Mouse (Mus musculus): Measurements from ENCODE around the gene Ckap2l. TPM values are rescaled to one million over a fixed set of nuclear protein-coding genes. Genes with fewer than 3 reads are reported as not detected.

The Ckap2l gene
- polyA plus RNA-seq, 1 experiment from 2014 or later, result 65.9 TPM

DNA sequence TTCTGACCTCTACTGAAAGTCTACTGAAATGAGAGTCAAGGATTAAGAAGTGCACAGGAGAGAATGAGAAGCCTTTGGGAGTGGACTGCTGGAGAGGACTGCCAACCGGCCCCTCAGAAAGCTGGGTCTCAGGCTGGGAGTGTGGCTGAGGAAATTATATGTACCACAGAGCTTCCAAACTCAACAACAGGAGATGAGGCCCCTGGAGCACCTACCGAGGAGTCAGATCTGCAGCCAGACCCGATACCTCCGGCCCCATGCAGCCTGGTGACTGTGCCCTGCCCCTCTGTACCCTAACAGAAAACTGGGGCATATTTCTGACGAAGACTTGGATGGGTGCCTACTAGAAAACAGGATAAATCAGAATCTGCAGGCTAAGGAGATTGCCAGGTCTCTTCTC, 23.2 kb downstream of the Ckap2l start:
- no peak for DNase-seq (ENCODE audit: low spot score)
- H3K36me3 ChIP-seq (ENCODE audit: control insufficient read depth, insufficient read depth, low read length), result peaks cover 17% of the 10 kb centered on the region
- H3K27me3 ChIP-seq (ENCODE audit: control insufficient read depth, insufficient read depth, low read length), result no peaks in the 10 kb centered on the region
- 95% methylated on average over 5 of the region's 5 CpGs for WGBS
- no peak overlapping the region for H3K4me2 ChIP-seq (replicated peaks; ENCODE audit: low read depth, low read length)
- H3K4me1 ChIP-seq (replicated peaks; ENCODE audit: control insufficient read depth, insufficient read depth, low read length), result no peaks in the 10 kb centered on the region
- no peak overlapping the region for H3K9ac ChIP-seq (ENCODE audit: low read depth, low read length)
- ATAC-seq (ENCODE audit: low FRiP score), result no peak
- no peak overlapping the region for H3K4me3 ChIP-seq (ENCODE audit: low read depth, low read length)
- H3K27ac ChIP-seq (ENCODE audit: low read depth, low read length), result no peak overlapping the region
- H3K9me3 ChIP-seq (ENCODE audit: control insufficient read depth, low read length), result no peaks in the 10 kb centered on the region

DNA sequence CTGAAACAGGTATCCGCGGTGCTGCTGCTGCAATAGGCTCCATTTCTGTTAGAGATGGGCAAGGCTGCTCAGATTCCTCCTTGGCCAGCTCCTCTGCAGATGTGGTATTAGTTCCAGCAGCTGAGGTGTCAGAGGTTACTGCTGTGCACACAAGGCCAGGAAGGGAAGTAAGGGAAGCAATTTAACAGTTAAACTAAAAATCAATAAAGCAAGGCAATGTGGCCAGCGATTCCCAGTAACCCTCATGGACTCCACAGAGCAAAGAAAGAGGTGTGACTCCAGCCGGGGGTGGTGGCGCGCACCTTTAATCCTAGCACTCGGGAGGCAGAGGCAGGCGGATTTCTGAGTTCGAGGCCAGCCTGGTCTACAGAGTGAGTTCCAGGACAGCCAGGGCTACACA, 26.4 kb downstream of the Ckap2l start:
- peaks cover 17% of the 10 kb centered on the region for H3K36me3 ChIP-seq (ENCODE audit: control insufficient read depth, insufficient read depth, low read length)

DNA sequence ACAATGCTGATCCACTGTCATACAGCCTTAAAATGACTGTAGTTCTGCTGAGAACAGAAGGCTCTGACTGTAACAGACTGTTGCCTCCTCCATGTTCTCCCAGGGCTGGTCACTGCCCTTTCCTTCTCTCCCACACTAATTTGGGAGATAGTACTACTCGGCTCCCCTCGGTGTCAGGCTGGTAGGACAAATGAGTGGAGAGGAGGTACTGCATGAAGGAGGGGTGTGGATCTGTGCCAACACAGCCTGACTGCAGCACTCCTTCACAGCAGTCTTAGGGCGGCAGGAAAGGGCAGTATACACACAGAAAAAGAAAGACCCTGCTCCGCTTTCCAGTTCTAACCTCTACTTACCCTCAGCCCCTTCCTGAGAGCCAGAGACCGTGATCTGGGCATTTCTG, 27.0 kb downstream of the Ckap2l start:
- Histone ChIP-seq H3K4me2 (replicated peaks; ENCODE audit: low read depth, low read length) (no peak overlapping the region), H3K36me3 (ENCODE audit: control insufficient read depth, insufficient read depth, low read length) (peaks cover 14% of the 10 kb centered on the region), H3K9me3 (ENCODE audit: control insufficient read depth, low read length) (no peaks in the 10 kb centered on the region), H3K27ac (ENCODE audit: low read depth, low read length) (no peak overlapping the region), H3K4me1 (replicated peaks; ENCODE audit: control insufficient read depth, insufficient read depth, low read length) (no peaks in the 10 kb centered on the region), H3K9ac (ENCODE audit: low read depth, low read length) (no peak overlapping the region), H3K27me3 (ENCODE audit: control insufficient read depth, insufficient read depth, low read length) (no peaks in the 10 kb centered on the region), H3K4me3 (ENCODE audit: low read depth, low read length) (no peak overlapping the region)
- no peak for ATAC-seq (ENCODE audit: low FRiP score)
- no peak for DNase-seq (ENCODE audit: low spot score)
- WGBS, result 97% methylated on average over 5 of the region's 5 CpGs

More for the DNA sequence above, 26.4 kb downstream of the Ckap2l start:
- H3K9ac ChIP-seq (ENCODE audit: low read depth, low read length), result no peak overlapping the region
- H3K4me1 ChIP-seq (replicated peaks; ENCODE audit: control insufficient read depth, insufficient read depth, low read length), result no peaks in the 10 kb centered on the region
- H3K4me3 ChIP-seq (ENCODE audit: low read depth, low read length), result no peak overlapping the region
- ATAC-seq (ENCODE audit: low FRiP score), result no peak
- DNase-seq (ENCODE audit: low spot score), result no peak
- WGBS, result 86% methylated on average over 7 of the region's 9 CpGs
- no peaks in the 10 kb centered on the region for H3K27me3 ChIP-seq (ENCODE audit: control insufficient read depth, insufficient read depth, low read length)
- H3K27ac ChIP-seq (ENCODE audit: low read depth, low read length), result no peak overlapping the region
- H3K4me2 ChIP-seq (replicated peaks; ENCODE audit: low read depth, low read length), result no peak overlapping the region
- no peaks in the 10 kb centered on the region for H3K9me3 ChIP-seq (ENCODE audit: control insufficient read depth, low read length)

DNA sequence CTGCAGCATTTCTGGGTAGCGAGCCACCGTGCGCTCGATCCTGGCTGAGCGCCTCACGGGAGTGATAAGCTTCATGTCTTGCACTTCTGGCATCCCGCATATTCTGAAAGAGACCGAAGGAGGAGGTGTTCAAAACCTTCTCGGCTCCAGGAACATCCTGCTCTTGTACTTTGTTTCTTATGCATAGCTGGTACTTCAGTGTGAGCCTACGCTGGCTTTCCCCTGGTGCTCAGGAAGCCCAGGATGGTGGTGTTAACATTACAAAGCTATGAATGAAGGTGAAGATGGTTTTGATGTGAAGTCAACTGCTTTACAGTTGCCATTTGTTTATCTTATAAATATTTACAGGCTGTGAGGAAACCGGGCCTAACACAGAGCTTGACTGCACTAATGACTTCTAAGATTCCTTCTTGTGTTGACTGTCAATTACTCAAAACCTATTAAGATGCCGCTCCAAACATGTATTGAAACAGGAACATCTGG, 27.8 kb downstream of the Ckap2l start:
- Histone ChIP-seq H3K27ac (ENCODE audit: low read depth, low read length) (no peak overlapping the region), H3K27me3 (ENCODE audit: control insufficient read depth, insufficient read depth, low read length) (no peaks in the 10 kb centered on the region), H3K4me3 (ENCODE audit: low read depth, low read length) (no peak overlapping the region), H3K4me2 (replicated peaks; ENCODE audit: low read depth, low read length) (no peak overlapping the region), H3K4me1 (replicated peaks; ENCODE audit: control insufficient read depth, insufficient read depth, low read length) (no peaks in the 10 kb centered on the region), H3K9ac (ENCODE audit: low read depth, low read length) (no peak overlapping the region), H3K36me3 (ENCODE audit: control insufficient read depth, insufficient read depth, low read length) (peaks cover 11% of the 10 kb centered on the region), H3K9me3 (ENCODE audit: control insufficient read depth, low read length) (no peaks in the 10 kb centered on the region)
- ATAC-seq (ENCODE audit: low FRiP score) (no peak), DNase-seq (ENCODE audit: low spot score) (no peak)
- 95% methylated on average over 12 of the region's 12 CpGs for WGBS

DNA sequence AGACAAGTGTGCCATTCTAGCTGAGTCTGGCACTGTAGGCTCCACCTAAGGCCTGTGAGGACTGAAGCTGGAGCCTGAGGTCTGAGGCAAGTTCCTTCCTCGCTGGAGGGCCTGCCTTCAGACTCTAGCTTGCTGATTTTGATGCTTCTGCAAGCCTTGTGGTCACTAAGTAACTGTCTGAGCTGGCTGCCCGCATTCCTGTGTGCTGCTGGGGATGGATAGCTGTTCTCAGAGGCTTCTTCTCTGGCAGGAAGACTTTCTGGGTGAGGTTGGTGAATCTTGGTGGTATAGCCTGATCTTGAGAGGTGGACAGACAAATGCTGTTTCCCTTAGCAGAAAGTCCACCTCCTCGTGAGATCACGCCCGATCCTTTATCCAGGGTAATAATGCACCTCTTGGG, 29.3 kb downstream of the Ckap2l start:
- Histone ChIP-seq H3K9me3 (ENCODE audit: control insufficient read depth, low read length) (no peaks in the 10 kb centered on the region), H3K9ac (ENCODE audit: low read depth, low read length) (no peak overlapping the region), H3K4me1 (replicated peaks; ENCODE audit: control insufficient read depth, insufficient read depth, low read length) (no peaks in the 10 kb centered on the region), H3K27me3 (ENCODE audit: control insufficient read depth, insufficient read depth, low read length) (no peaks in the 10 kb centered on the region), H3K27ac (ENCODE audit: low read depth, low read length) (no peak overlapping the region), H3K36me3 (ENCODE audit: control insufficient read depth, insufficient read depth, low read length) (peaks cover 11% of the 10 kb centered on the region), H3K4me2 (replicated peaks; ENCODE audit: low read depth, low read length) (no peak overlapping the region), H3K4me3 (ENCODE audit: low read depth, low read length) (no peak overlapping the region)
- DNase-seq (ENCODE audit: low spot score) (no peak), ATAC-seq (ENCODE audit: low FRiP score) (no peak)
- WGBS, result 96% methylated on average over 5 of the region's 5 CpGs

DNA sequence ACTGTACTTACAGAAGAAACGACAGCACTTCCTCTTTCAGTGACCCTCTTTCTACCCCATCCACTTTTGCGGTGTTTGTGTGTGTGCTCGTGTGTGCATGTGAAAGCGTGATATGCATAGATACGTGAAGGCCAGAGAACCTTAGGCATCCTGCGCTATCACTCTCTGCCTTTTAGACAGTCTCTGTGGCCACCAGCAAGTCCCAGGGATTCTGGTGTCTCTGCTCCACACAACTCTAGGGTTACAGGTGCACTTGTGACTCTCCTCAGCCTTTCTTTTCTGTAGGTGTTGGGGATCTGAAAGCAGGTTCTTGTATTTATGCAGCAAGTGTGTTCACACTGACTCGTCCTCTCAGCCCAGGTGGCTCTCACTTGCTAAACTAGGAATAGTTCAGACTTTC, 31.7 kb downstream of the Ckap2l start:
- no peak for ATAC-seq (ENCODE audit: low FRiP score)
- no peaks in the 10 kb centered on the region for H3K4me1 ChIP-seq (replicated peaks; ENCODE audit: control insufficient read depth, insufficient read depth, low read length)
- peaks cover 9% of the 10 kb centered on the region for H3K36me3 ChIP-seq (ENCODE audit: control insufficient read depth, insufficient read depth, low read length)
- no peaks in the 10 kb centered on the region for H3K27me3 ChIP-seq (ENCODE audit: control insufficient read depth, insufficient read depth, low read length)
- H3K9me3 ChIP-seq (ENCODE audit: control insufficient read depth, low read length), result no peaks in the 10 kb centered on the region
- H3K4me3 ChIP-seq (ENCODE audit: low read depth, low read length), result no peak overlapping the region
- DNase-seq (ENCODE audit: low spot score), result no peak
- H3K4me2 ChIP-seq (replicated peaks; ENCODE audit: low read depth, low read length), result no peak overlapping the region
- H3K9ac ChIP-seq (ENCODE audit: low read depth, low read length), result no peak overlapping the region
- H3K27ac ChIP-seq (ENCODE audit: low read depth, low read length), result no peak overlapping the region
- whole genome bisulfite sequencing, result 96% methylated on average over 7 of the region's 7 CpGs

DNA sequence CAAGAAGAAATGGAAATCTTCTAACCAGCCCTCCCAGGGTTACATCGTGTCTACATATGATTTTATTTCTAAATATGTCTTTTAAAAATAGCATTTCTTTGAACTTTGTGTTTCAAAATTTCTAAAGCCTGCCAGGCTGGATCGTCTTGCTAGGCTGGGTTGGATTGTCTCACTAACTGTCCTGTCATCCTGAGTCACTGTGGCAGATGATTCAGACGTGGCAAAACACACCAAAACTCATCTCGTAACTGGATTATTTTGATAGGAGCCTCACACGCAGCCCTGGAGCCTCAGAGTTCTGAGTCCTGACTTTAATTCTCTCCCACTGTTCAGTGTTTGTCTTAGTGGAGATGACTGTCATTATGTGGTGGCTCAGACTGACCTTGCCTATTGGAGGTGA, 33.9 kb downstream of the Ckap2l start:
- Histone ChIP-seq H3K4me2 (replicated peaks; ENCODE audit: low read depth, low read length) (no peak overlapping the region), H3K4me3 (ENCODE audit: low read depth, low read length) (no peak overlapping the region), H3K4me1 (replicated peaks; ENCODE audit: control insufficient read depth, insufficient read depth, low read length) (no peaks in the 10 kb centered on the region), H3K27me3 (ENCODE audit: control insufficient read depth, insufficient read depth, low read length) (no peaks in the 10 kb centered on the region), H3K27ac (ENCODE audit: low read depth, low read length) (no peak overlapping the region), H3K9ac (ENCODE audit: low read depth, low read length) (no peak overlapping the region), H3K9me3 (ENCODE audit: control insufficient read depth, low read length) (no peaks in the 10 kb centered on the region), H3K36me3 (ENCODE audit: control insufficient read depth, insufficient read depth, low read length) (peaks cover 4% of the 10 kb centered on the region; the same call in 1 of the 2 replicates)
- DNase-seq (ENCODE audit: low spot score) (no peak), ATAC-seq (ENCODE audit: low FRiP score) (no peak)
- 83% methylated on average over 5 of the region's 5 CpGs for WGBS

DNA sequence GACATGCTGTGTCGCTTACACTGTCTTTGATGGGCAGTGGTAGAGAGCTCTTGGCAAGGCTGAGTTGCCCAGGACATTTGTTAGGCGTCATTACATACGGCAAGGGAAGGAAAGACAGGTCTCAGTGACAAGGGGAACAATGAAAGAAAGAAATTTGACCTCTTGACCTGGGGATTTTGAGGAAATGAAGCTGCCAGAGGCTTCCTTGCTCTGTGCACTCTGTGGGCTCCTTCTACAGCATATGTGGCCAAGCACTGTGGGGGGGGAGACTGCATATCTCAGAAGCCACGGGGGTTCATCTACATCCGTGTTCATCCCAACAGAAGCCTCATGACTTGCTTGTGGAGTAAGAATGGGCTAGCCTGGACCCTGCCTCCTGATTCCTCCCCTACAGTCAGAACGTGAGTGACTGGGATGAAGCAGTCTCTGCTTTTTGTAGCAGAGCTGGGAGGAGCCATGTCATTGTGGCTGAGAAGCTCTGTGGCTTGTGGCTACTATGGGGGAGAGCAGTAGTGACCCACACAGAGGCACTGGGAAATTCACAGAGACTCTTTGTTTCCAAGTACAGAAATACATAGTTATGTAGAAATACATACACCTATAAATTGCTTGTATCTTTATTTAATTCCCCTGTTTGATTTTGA, 35.7 kb downstream of the Ckap2l start:
- Histone ChIP-seq H3K4me1 (replicated peaks; ENCODE audit: control insufficient read depth, insufficient read depth, low read length) (no peaks in the 10 kb centered on the region), H3K27ac (ENCODE audit: low read depth, low read length) (no peak overlapping the region), H3K36me3 (ENCODE audit: control insufficient read depth, insufficient read depth, low read length) (no peaks in the 10 kb centered on the region), H3K4me3 (ENCODE audit: low read depth, low read length) (no peak overlapping the region), H3K27me3 (ENCODE audit: control insufficient read depth, insufficient read depth, low read length) (no peaks in the 10 kb centered on the region), H3K4me2 (replicated peaks; ENCODE audit: low read depth, low read length) (no peak overlapping the region), H3K9me3 (ENCODE audit: control insufficient read depth, low read length) (no peaks in the 10 kb centered on the region), H3K9ac (ENCODE audit: low read depth, low read length) (no peak overlapping the region)
- no peak for DNase-seq (ENCODE audit: low spot score)
- 56% methylated on average over 6 of the region's 6 CpGs for WGBS
- ATAC-seq (ENCODE audit: low FRiP score), result no peak

DNA sequence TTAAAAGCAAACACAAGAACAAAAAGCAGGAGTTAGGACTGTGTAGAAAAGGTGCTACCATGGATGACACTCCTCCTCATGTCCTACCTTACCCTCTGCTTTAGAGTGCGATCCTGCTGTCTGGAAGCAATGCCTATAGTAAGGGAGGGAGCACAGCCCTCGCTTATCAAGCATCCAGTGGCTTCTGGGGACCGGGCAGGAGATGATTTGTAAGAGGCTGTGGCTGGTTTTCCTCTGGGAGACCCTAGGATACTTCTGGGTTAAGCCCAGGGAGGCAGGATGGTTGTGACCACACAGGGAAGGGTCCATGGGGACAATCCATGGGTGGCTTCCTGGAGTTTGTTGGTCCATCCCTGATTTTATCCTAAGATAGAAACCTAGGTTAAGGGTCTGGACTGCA, 36.4 kb downstream of the Ckap2l start:
- H3K9me3 ChIP-seq (ENCODE audit: control insufficient read depth, low read length), result no peaks in the 10 kb centered on the region
- no peak overlapping the region for H3K27ac ChIP-seq (ENCODE audit: low read depth, low read length)
- no peaks in the 10 kb centered on the region for H3K27me3 ChIP-seq (ENCODE audit: control insufficient read depth, insufficient read depth, low read length)
- no peak overlapping the region for H3K4me2 ChIP-seq (replicated peaks; ENCODE audit: low read depth, low read length)
- H3K4me3 ChIP-seq (ENCODE audit: low read depth, low read length), result no peak overlapping the region
- H3K4me1 ChIP-seq (replicated peaks; ENCODE audit: control insufficient read depth, insufficient read depth, low read length), result no peaks in the 10 kb centered on the region
- DNase-seq (ENCODE audit: low spot score) (no peak), ATAC-seq (ENCODE audit: low FRiP score) (no peak)
- H3K36me3 ChIP-seq (ENCODE audit: control insufficient read depth, insufficient read depth, low read length), result no peaks in the 10 kb centered on the region
- H3K9ac ChIP-seq (ENCODE audit: low read depth, low read length), result no peak overlapping the region
- 75% methylated on average over 3 of the region's 3 CpGs for WGBS
